Mouse (Mus musculus) frontal cortex, postnatal 25 days (tissue): Measurements from ENCODE around the gene Ctnna2.

Source experiments
- DNase-seq, 2 experiments: peaks; one replicate each; pipeline ENCODE4 v3.0.0; 2022; ENCODE audit warnings: low spot score in 2 of 2

Ctnna2 gene

GRCm38 (mm10) chr6:77425746-77426145, 553.8 kb downstream of the Ctnna2 start:
- DNase-seq, result no peak

DNA sequence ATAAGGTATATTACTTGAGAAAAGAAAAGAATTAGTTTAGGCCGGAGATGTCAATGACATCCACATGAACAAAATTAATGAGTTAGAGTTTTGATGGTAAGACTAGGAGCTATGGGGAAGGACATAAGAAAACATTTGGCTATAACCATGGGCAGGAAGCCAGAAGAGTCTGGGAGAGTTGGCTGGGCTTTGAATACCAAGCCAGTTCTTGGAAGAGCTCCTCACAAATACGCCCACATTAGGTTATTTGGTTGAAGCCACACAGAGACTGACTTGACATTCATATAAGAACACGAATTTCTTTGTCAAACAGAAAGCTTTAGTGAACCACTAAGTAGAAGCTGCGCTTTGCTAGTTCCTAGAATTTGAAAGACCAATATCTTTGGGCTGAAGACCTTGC, 554.7 kb downstream of the Ctnna2 start:
- DNase-seq, result no peak

DNA sequence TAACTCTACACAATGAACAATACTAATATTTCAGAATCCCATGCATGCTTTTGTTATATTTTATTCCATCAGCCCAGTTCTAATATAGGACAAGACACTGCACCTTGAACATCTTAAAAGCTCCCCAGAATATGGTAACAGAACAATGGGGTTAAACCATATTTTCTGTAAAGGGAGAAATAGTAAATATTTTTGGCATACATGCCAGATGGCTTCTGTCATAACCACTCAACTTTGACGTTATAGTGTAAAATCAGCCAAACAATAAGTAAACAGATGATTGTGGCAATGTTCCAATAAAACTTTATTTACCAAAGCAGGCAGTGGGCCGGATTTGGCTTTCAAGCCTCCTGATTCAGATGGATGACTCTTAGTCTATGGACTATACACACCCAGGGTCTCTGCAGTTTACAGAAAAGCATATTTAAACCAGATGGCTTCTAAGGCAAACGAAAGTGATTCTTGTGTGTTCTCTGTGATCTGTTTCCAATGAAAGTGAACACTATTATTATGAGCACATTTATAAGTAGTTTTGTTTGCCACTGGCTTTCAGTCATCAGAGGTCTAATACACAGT, 557.8 kb downstream of the Ctnna2 start:
- no peak for DNase-seq

GRCm38 (mm10) chr6:77416999-77417398, 562.5 kb downstream of the Ctnna2 start:
- no peak for DNase-seq

DNA sequence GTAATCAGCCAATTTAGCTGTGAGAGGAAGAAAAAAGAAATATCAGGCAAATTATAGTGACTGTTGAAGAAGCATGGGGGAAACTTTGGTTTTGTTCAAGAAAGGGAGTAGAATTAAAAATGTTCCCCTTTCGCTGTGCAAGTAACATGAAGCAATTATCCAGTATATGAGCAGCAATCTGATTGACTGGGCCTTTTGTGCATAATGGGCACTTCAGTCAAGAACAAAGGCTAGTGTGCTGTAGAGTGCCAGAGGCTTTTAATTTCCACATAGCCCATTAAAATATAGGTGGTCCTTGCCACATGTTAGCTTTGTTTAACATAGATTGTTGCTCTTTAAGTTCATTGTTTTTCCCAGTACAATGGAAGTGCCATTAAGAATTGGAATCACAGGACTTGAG, 566.0 kb downstream of the Ctnna2 start:
- DNase-seq, result no peak

DNA sequence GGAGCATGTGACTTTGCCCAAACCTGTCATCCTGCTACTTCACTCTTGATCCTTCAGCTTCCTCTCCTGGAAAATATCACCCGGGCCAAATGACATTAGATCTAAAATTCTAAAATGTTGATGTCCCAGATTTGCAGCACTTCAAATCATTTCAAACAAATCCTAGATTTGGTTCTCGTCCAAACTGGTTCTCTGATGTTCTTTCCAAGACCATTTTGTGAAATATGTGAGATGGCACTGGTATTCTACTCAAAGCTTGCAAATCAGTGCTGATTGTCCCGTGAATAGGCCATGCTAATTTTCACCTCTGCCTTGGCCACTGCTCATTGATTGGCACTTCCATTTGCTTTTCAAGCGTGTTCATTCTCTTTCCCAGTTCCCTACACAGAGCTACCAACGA, 571.0 kb downstream of the Ctnna2 start:
- no peak for DNase-seq

DNA sequence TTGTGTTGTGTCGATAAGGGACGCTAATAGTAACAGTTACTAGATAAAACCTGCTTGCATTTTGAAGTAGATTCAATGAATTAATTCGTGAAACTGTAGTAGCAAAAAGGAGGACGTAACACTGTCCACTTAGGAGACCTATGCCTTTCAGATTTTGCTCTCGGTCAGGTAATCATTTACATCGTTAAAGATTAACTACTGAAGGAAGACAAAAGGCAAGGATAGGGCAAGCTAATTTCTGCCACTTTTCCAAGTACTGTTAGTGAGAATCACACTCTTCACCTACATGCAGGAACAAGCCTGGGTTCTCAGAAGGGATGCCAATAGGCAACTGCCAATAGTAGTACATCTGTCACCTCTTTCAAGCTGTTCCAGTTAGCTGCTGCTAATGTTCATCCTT, 578.7 kb downstream of the Ctnna2 start:
- no peak for DNase-seq

DNA sequence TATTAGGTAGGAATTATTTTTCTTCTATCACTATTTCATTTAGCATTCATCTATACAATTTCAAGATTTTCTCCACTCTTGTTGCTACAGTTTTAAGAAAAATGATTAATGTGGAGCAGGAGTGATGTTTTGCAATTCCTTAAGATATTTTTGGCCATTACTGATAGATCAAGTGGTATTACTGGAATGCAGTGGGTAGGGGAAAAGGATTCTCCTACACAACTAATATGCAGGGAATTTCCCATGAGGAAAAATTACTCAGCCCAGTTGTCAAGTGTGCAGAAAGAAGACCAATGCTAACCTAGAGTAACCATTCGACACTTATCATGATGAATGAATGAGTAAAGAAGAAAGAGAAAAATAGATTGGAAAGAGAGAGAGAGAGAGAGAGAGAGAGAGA, 587.8 kb downstream of the Ctnna2 start:
- DNase-seq, result no peak

- no peak for DNase-seq
Observed at GRCm38 (mm10) chr6:77381309-77381708, 598.2 kb downstream of the Ctnna2 start.

- no peak for DNase-seq
Observed at GRCm38 (mm10) chr6:77373132-77373531, 606.4 kb downstream of the Ctnna2 start.

DNA sequence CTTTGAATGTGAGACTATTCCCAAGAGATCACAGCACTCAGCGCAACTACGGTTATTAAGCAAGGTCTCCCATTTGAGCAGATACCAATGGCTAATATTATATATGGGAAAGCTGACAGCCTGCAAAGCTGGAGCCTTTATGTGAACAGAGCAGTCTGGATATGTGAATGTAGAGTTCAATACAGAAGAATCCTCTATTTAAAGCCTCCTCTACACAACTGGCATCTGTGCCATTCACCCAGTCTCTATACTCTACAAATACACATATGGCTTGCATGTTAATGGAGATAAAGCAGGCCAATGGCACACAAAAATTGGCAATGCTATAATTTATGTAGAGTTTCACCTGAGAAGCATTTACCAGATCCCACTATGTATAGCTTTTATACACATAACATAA, 608.4 kb downstream of the Ctnna2 start:
- DNase-seq, result no peak

- DNase-seq, result no peak
Observed at GRCm38 (mm10) chr6:77358471-77358837, 621.0 kb downstream of the Ctnna2 start.

- DNase-seq, result peak in 1 of 2 experiments; percentile 12
Observed at GRCm38 (mm10) chr6:77357748-77358470, 621.6 kb downstream of the Ctnna2 start.

- DNase-seq, result no peak
Observed at GRCm38 (mm10) chr6:77354826-77355225, 624.7 kb downstream of the Ctnna2 start.

- no peak for DNase-seq
Observed at GRCm38 (mm10) chr6:77343781-77344180, 635.7 kb downstream of the Ctnna2 start.

DNA sequence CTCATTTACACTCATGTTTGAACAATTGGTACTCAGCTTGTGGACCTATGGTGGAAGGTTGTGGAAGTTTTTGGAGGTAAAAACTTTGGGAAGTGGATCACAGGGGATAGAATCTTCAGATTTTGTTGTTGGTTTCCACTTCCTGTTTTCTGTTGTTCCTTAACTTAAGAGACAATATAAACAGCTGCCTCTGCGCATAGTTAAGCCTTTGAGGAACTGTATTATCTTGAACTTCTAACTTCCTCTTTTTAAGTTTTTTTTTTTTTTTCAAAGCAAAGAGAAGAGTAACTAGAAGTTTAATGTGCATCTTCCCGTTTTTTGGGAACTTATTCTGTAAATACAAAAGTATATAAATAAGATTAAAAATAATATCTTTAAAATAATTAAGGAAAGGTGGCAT, 644.0 kb downstream of the Ctnna2 start:
- DNase-seq, result no peak

DNA sequence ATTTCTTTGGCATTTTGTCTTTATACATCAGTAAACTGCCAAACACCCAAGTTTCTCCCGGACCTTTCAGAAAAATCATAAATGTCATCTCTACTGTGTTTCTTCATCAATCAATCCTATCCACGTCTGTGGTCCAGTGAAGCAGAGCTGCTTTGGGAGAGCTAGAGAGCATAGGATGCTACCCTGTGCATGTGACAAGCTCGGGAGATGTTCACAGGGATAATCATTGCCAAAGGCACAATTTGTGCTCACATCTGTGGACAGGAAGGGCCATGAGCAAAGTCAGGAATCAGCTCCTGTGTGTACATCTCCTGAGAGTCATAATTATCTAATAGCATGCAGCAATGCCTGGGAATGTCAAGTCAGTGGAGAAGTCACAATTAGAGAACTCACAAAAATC, 654.8 kb downstream of the Ctnna2 start:
- DNase-seq, result no peak

DNA sequence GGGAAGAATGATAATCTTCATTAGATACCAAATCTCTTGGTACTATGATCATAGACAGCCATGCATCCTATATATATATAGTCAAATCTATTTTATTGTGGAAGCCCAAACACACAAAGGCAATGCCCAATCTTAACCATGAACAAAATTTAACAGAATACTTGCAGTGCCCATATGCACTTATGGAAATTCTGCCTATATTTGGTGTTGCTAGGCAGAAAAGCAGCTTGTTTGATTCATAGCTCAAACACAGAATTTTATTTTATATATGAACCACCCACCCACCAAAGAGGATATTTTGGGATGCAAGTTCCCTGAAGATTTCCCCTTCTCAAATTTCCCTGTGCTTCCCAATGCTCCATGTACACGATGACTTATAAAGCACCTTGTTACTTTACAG, 655.2 kb downstream of the Ctnna2 start:
- DNase-seq, result no peak

GRCm38 (mm10) chr6:77306796-77307195, 672.7 kb downstream of the Ctnna2 start:
- DNase-seq, result no peak

GRCm38 (mm10) chr6:77301305-77301704, 678.2 kb downstream of the Ctnna2 start:
- DNase-seq, result no peak

DNA sequence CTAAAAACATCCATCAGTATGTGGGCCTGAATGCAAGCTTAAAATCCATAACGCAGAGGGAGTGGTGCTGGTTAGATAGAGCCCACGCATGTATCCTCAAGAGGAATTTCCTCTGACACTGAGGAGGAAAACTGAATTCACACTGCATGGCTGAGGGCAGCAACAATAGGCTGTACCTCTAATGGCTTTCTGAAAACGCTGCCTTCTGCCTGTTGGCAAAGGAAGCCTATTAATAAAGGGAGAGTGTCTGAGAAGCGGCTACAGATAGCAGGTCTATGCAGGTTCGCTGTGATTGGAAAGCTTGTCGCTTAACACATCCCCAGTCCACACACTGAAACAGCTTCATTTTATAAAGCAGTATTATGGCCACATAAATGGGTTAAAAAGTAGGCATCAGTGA, 688.1 kb downstream of the Ctnna2 start:
- DNase-seq, result no peak

GRCm38 (mm10) chr6:77288402-77288801, 691.1 kb downstream of the Ctnna2 start:
- DNase-seq, result no peak

DNA sequence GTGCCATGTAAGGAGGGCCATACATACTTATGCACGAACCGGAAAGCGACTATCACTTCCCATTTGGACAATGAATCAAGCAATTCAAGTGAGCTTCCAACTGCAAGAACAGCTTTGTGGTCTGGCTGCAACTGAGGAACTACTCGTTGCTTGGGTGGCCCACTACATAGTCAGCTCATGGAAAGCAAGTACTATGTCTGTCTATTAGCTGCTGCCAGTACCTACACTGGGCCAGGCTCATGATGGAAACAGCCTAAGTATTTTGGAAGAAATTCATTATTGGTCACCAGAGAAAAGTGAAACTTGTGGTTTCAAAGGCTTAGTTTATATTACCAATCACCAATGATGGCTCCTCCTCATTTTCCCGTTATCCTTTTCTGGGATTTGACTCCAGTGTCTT, 693.2 kb downstream of the Ctnna2 start:
- DNase-seq, result no peak

DNA sequence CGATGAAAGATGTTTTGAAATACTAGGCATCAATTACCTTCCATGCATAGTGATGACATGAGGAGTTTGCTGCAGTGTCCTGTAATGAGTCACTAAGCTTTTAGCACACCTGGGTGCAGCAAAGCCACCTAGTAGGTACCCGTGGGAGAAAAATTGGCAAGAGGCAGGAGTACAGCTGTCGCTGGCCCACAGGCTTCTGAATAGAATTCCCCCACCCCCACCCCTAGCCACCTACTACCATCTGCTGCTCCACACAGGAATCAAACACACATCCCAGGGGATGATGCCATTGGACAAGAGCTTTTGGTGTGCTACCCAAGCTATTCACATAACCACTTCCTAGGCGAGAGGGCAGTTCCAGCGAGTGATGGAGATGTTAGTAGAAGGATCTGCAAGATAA, 700.7 kb downstream of the Ctnna2 start:
- no peak for DNase-seq
